8 mouse cellular contexts compared by ENCODE assay signal in the genomic region with DNA sequence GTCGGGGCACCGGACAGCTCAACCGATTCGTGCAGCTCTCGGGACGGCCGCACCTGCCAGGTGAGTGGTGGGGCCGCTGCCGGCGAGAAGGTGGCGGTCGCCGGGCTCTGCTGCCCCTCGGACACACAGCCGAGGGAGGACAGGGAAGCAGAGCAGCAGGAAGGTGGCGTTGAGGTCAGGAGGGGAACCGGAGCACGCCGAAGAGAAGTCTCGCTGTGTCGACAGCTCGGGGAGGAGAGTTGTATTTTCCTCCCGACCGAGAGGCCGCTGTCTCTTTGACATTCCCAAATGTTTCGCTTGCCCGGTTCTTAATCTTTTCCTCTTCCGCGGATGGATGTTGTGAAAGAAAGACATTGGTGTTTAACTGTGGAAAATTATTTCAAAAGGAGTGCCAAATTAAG. TPM values are rescaled to one million over a fixed set of nuclear protein-coding genes. Genes with fewer than 3 reads are reported as not detected.
DNase-seq lines count a peak whose midpoint lies in the region; ATAC-seq lines count a peak whose summit lies in the region.

No protein-coding gene starts in this region.

- peak overlapping the region; percentile 89 for H3K4me3 ChIP-seq in hindbrain, embryonic 15.5 days

- H3K4me2 ChIP-seq in hindbrain, embryonic 15.5 days, result peak overlapping the region; percentile 63

- H3K36me3 ChIP-seq in hindbrain, embryonic 15.5 days, result no peaks in the 10 kb centered on the region

- H3K27ac ChIP-seq in hindbrain, embryonic 15.5 days (replicated peaks), result peak overlapping the region; percentile 94

- H3K9ac ChIP-seq in hindbrain, embryonic 15.5 days, result peak overlapping the region; percentile 95

- DNase-seq in embryo, embryonic 10 days (ENCODE audit: low spot score), result peak; percentile 41
- no peak for DNase-seq in embryo, embryonic 9.5 days (ENCODE audit: extremely low spot score)
- peak; percentile 36 for DNase-seq in urinary bladder, postnatal 14 days (ENCODE audit: low spot score)
- no peak for DNase-seq in urinary bladder, postnatal 36 days (ENCODE audit: low spot score in 2 of 2)
- no peak for DNase-seq in adrenal gland, adult 2 months
- no peak for DNase-seq in right cerebral cortex, adult 18-20 months

- under 1% methylated on average over 24 of the region's 29 CpGs for WGBS in hindbrain, embryonic 15.5 days

- peaks cover 21% of the 10 kb centered on the region for H3K4me1 ChIP-seq in hindbrain, embryonic 15.5 days (replicated peaks)

- no peak for ATAC-seq in hindbrain, embryonic 15.5 days (ENCODE audit: low FRiP score, low read depth)
- peak; percentile 29 for ATAC-seq in megakaryocyte, adult 5-6 weeks (ENCODE audit: poor library complexity, severe bottlenecking)

- no peaks in the 10 kb centered on the region for H3K27me3 ChIP-seq in hindbrain, embryonic 15.5 days

- no peaks in the 10 kb centered on the region for H3K9me3 ChIP-seq in hindbrain, embryonic 15.5 days

RNA-seq across cellular contexts. Expression of a gene that starts 0.4 kb away (rescaled TPM):
- polyA plus RNA-seq in hindbrain, embryonic 15.5 days (2015; fragmentation: Nextera tagmentation; extraction: Ambion mirVana), result 34.4 and 36.9 TPM in 2 replicates
- total RNA-seq in megakaryocyte, adult 5-6 weeks (2015), result 14.5 and 16.4 TPM in 2 replicates
- total RNA-seq in megakaryocyte, adult 5-6 weeks (2017), result 35.3 and 40.8 TPM in 2 replicates
- 10 to 100 TPM; 57.8 to 75.6 TPM for total RNA-seq in adrenal gland, adult 2 months (2021)
- polyA plus RNA-seq in adrenal gland, adult 2 months (2012; rRNA removed), result 14.1 and 15.7 TPM in 2 replicates

RNA-seq across cellular contexts. Expression of a gene that starts 11.3 kb away (rescaled TPM):
- 61.1 and 61.3 TPM in 2 replicates for polyA plus RNA-seq in hindbrain, embryonic 15.5 days (2015; fragmentation: Nextera tagmentation; extraction: Ambion mirVana)
- 17.3 and 18.3 TPM in 2 replicates for total RNA-seq in megakaryocyte, adult 5-6 weeks (2015)
- total RNA-seq in megakaryocyte, adult 5-6 weeks (2017), result 21.5 and 24.8 TPM in 2 replicates
- 10 to 100 TPM; 19.6 to 21.7 TPM for total RNA-seq in adrenal gland, adult 2 months (2021)
- 16.9 and 18.1 TPM in 2 replicates for polyA plus RNA-seq in adrenal gland, adult 2 months (2012; rRNA removed)

Comparison
In these comparisons a context has a peak if more than half of its experiments do, and no peak if none do; other contexts are left out.
1. DNase-seq: peak in embryo, embryonic 10 days (single experiment) and urinary bladder, postnatal 14 days (single experiment); none in embryo, embryonic 9.5 days (single experiment), urinary bladder, postnatal 36 days (0 of 2), adrenal gland, adult 2 months (single experiment) and right cerebral cortex, adult 18-20 months (single experiment).